Mouse (Mus musculus) neural tube, embryonic 11.5 days (tissue): Measurements from ENCODE around the gene Ank2. TPM values are rescaled to one million over a fixed set of nuclear protein-coding genes. Genes with fewer than 3 reads are reported as not detected.

Experiments used
- ATAC-seq: fragments of 200-750 bp; cut with Nextera tagmentation; 2 replicates; pipeline ENCODE4 v1.8.0; 2017; ENCODE audit warnings: moderate number of reproducible peaks, mild to moderate bottlenecking, moderate TSS enrichment, moderate library complexity; ENCODE audit not compliant: insufficient read depth, low FRiP score, low TSS enrichment
- DNase-seq: peaks from one replicate; pipeline ENCODE4 v3.0.0-alpha.2; 2015; ENCODE audit warnings: low spot score
- H3K27ac ChIP-seq: fragments of 300-500 bp; sonication (generic); 2 replicates; pipeline ENCODE4 v1.5.1; 2014; ENCODE audit warnings: low read depth, mild to moderate bottlenecking, low read length
- H3K27me3 ChIP-seq: fragments of 300-500 bp; sonication (generic); 2 replicates; pipeline ENCODE4 v1.6.1; 2014; ENCODE audit warnings: mild to moderate bottlenecking, low read length, mixed read lengths; ENCODE audit not compliant: control insufficient read depth, insufficient read depth
- H3K36me3 ChIP-seq: fragments of 300-500 bp; sonication (generic); 2 replicates; pipeline ENCODE4 v1.6.1; 2014; ENCODE audit warnings: mild to moderate bottlenecking, low read length, moderate library complexity, mixed read lengths; ENCODE audit not compliant: control insufficient read depth, insufficient read depth
- H3K4me1 ChIP-seq: fragments of 300-500 bp; sonication (generic); 2 replicates; pipeline ENCODE4 v1.6.1; 2014; ENCODE audit warnings: low read length, mixed read lengths; ENCODE audit not compliant: control insufficient read depth, insufficient read depth
- H3K4me2 ChIP-seq: fragments of 300-500 bp; sonication (generic); 2 replicates; pipeline ENCODE4 v1.6.1; 2014; ENCODE audit warnings: low read depth, mild to moderate bottlenecking, moderate library complexity
- H3K4me3 ChIP-seq: fragments of 300-500 bp; sonication (generic); 2 replicates; pipeline ENCODE4 v1.5.1; 2014; ENCODE audit warnings: low read depth, low read length
- H3K9ac ChIP-seq: fragments of 300-500 bp; sonication (generic); 2 replicates; pipeline ENCODE4 v1.6.1; 2014; ENCODE audit warnings: mild to moderate bottlenecking, low read length
- H3K9me3 ChIP-seq: fragments of 300-500 bp; sonication (generic); 2 replicates; pipeline ENCODE4 v1.6.1; 2016; ENCODE audit warnings: low read length; ENCODE audit not compliant: control insufficient read depth
- WGBS: fragments of 180-500 bp; shearing (Covaris S2); extraction: QIAGEN DNeasy Blood & Tissue Kit; methylation state at CpG from one replicate; pipeline ENCODE4 v1.1.7; 2014; 5-methylcytosine and 5-hydroxymethylcytosine counted together
- polyA plus RNA-seq: library from polyadenylated mRNA; unstranded; fragments of >200 nt; fragmentation: Nextera tagmentation; extraction: Ambion mirVana; gene quantifications from 2 replicates; pipeline ENCODE4 v1.2.1, GENCODE M21; 2014

The Ank2 gene
- polyA plus RNA-seq, 1 experiment from 2014 or later, result 64.8 TPM

GRCm38 (mm10) chr3:127453254-127453653, 45.9 kb downstream of the Ank2 start:
- no peak overlapping the region for H3K27ac ChIP-seq
- H3K4me3 ChIP-seq, result no peak overlapping the region
- DNase-seq, result no peak
- H3K4me2 ChIP-seq, result no peak overlapping the region
- no peaks in the 10 kb centered on the region for H3K36me3 ChIP-seq
- H3K4me1 ChIP-seq, result no peaks in the 10 kb centered on the region
- no peaks in the 10 kb centered on the region for H3K9me3 ChIP-seq
- WGBS, result 85% methylated on average over 6 of the region's 6 CpGs
- H3K9ac ChIP-seq, result no peak overlapping the region
- no peak for ATAC-seq
- no peaks in the 10 kb centered on the region for H3K27me3 ChIP-seq

- Histone ChIP-seq H3K4me3 (no peak overlapping the region), H3K9ac (no peak overlapping the region), H3K36me3 (no peaks in the 10 kb centered on the region), H3K27me3 (no peaks in the 10 kb centered on the region), H3K9me3 (no peaks in the 10 kb centered on the region), H3K4me2 (no peak overlapping the region), H3K27ac (no peak overlapping the region), H3K4me1 (no peaks in the 10 kb centered on the region)
- DNase-seq, result peak; percentile 51
- ATAC-seq, result 0 out of 2 replicates have a peak, but pooled peaks have one; percentile 38
- WGBS, result 63% methylated on average over 13 of the region's 13 CpGs
These were observed 46.9 kb downstream of the Ank2 start for GRCm38 (mm10) chr3:127452233-127452632.

GRCm38 (mm10) chr3:127451741-127452140, 47.4 kb downstream of the Ank2 start:
- no peaks in the 10 kb centered on the region for H3K27me3 ChIP-seq
- no peak overlapping the region for H3K9ac ChIP-seq
- H3K36me3 ChIP-seq, result no peaks in the 10 kb centered on the region
- no peaks in the 10 kb centered on the region for H3K9me3 ChIP-seq
- H3K4me3 ChIP-seq, result no peak overlapping the region
- ATAC-seq (no peak), DNase-seq (no peak)
- WGBS, result 75% methylated on average over 9 of the region's 9 CpGs
- H3K27ac ChIP-seq, result no peak overlapping the region
- H3K4me2 ChIP-seq, result no peak overlapping the region
- H3K4me1 ChIP-seq, result no peaks in the 10 kb centered on the region

- Histone ChIP-seq H3K4me3 (no peak overlapping the region), H3K9me3 (no peaks in the 10 kb centered on the region), H3K27ac (no peak overlapping the region), H3K4me2 (no peak overlapping the region), H3K27me3 (no peaks in the 10 kb centered on the region), H3K4me1 (no peaks in the 10 kb centered on the region), H3K9ac (no peak overlapping the region), H3K36me3 (no peaks in the 10 kb centered on the region)
- DNase-seq (peak; percentile 51), ATAC-seq (no peak)
- 17% methylated on average over 3 of the region's 3 CpGs for WGBS
These were observed 48.1 kb downstream of the Ank2 start for GRCm38 (mm10) chr3:127451070-127451469.

GRCm38 (mm10) chr3:127446173-127446572, 53.0 kb downstream of the Ank2 start:
- Histone ChIP-seq H3K4me1 (no peaks in the 10 kb centered on the region), H3K4me2 (no peak overlapping the region), H3K4me3 (no peak overlapping the region), H3K36me3 (no peaks in the 10 kb centered on the region), H3K9me3 (no peaks in the 10 kb centered on the region), H3K27me3 (no peaks in the 10 kb centered on the region), H3K9ac (no peak overlapping the region), H3K27ac (no peak overlapping the region)
- 49% methylated on average over 5 of the region's 5 CpGs for WGBS
- ATAC-seq (peak; percentile 55; the same call in 1 of the 2 replicates), DNase-seq (peak; percentile 80)

GRCm38 (mm10) chr3:127433291-127433690, 65.9 kb downstream of the Ank2 start:
- Histone ChIP-seq H3K36me3 (no peaks in the 10 kb centered on the region), H3K4me1 (no peaks in the 10 kb centered on the region), H3K9me3 (no peaks in the 10 kb centered on the region), H3K4me2 (no peak overlapping the region), H3K27ac (no peak overlapping the region), H3K4me3 (no peak overlapping the region), H3K27me3 (no peaks in the 10 kb centered on the region), H3K9ac (no peak overlapping the region)
- DNase-seq (no peak), ATAC-seq (no peak)
- 33% methylated on average over 3 of the region's 3 CpGs for WGBS

DNA sequence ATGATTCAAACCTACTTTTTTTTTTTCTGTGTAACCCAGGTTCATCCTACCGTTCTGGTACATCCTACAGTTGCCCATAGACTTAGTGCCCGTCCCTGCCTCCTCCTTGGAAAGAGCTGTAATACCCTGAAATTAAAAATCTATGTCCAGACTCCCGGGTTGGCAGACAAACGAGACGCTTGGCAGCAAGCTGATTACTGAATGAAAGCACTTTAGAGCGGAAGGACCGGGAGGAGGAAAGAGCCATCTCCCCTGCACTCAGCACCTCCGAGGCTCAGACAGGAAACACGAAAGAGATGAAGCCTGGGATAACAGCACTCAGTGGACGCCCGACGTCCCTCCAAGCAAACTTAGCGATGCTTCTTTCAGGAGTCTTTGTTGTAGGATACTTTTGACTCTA, 69.3 kb downstream of the Ank2 start:
- no peak for ATAC-seq
- H3K4me3 ChIP-seq, result no peak overlapping the region

GRCm38 (mm10) chr3:127428527-127428926, 70.6 kb downstream of the Ank2 start:
- 99% methylated on average over 3 of the region's 3 CpGs for WGBS
- ATAC-seq, result no peak

More for the DNA sequence above, 69.3 kb downstream of the Ank2 start:
- WGBS, result 75% methylated on average over 13 of the region's 13 CpGs
- no peaks in the 10 kb centered on the region for H3K4me1 ChIP-seq
- no peak for DNase-seq
- H3K9ac ChIP-seq, result no peak overlapping the region
- H3K36me3 ChIP-seq, result no peaks in the 10 kb centered on the region
- no peak overlapping the region for H3K27ac ChIP-seq
- no peaks in the 10 kb centered on the region for H3K27me3 ChIP-seq
- H3K4me2 ChIP-seq, result no peak overlapping the region
- no peaks in the 10 kb centered on the region for H3K9me3 ChIP-seq

GRCm38 (mm10) chr3:127416950-127417349, 82.2 kb downstream of the Ank2 start:
- Histone ChIP-seq H3K9ac (no peak overlapping the region), H3K4me2 (no peak overlapping the region), H3K9me3 (no peaks in the 10 kb centered on the region), H3K4me3 (no peak overlapping the region), H3K4me1 (no peaks in the 10 kb centered on the region), H3K27ac (no peak overlapping the region), H3K27me3 (no peaks in the 10 kb centered on the region), H3K36me3 (no peaks in the 10 kb centered on the region)
- no peak for ATAC-seq
- DNase-seq, result no peak
- 84% methylated on average over 4 of the region's 4 CpGs for WGBS

More at GRCm38 (mm10) chr3:127428527-127428926, 70.6 kb downstream of the Ank2 start:
- H3K4me2 ChIP-seq, result no peak overlapping the region
- no peaks in the 10 kb centered on the region for H3K36me3 ChIP-seq
- no peak overlapping the region for H3K4me3 ChIP-seq
- DNase-seq, result no peak
- no peaks in the 10 kb centered on the region for H3K27me3 ChIP-seq
- no peak overlapping the region for H3K27ac ChIP-seq
- H3K4me1 ChIP-seq, result no peaks in the 10 kb centered on the region
- H3K9me3 ChIP-seq, result no peaks in the 10 kb centered on the region
- no peak overlapping the region for H3K9ac ChIP-seq
